In genomic region chr1:53875919-53876318, GRCm38 (mm10) we compare ENCODE assay signal across 14 mouse cellular contexts.
DNase-seq lines count a peak whose midpoint lies in the region; ATAC-seq and TF ChIP-seq lines count a peak whose summit lies in the region.
"Had no signal": no experiment of that assay in that cellular context is flagged by ENCODE, and none has a peak within 500 bp of the region (broad histone marks: within the 10 kb centered on the region; RNA-seq: fewer than 3 reads in every experiment).

No protein-coding gene starts in this region.

- 26% methylated on average over 5 of the region's 5 CpGs for WGBS in spleen, adult 2 months
- 90% methylated on average over 5 of the region's 5 CpGs for WGBS in intestine, embryonic 16.5 days

- H3K27ac ChIP-seq in spleen, adult 2 months (ENCODE audit: insufficient read depth, low read length) = 0 out of 2 replicates have a peak overlapping the region, but pooled peaks have one; percentile 13
- no peak overlapping the region for H3K27ac ChIP-seq in intestine, embryonic 16.5 days (ENCODE audit: low read length)
- H3K27ac ChIP-seq: embryonic facial prominence, embryonic 12.5 days; stomach, embryonic 15.5 days had no signal

- no peaks in the 10 kb centered on the region for H3K9me3 ChIP-seq in intestine, embryonic 16.5 days (ENCODE audit: control insufficient read depth, low read length)
- H3K9me3 ChIP-seq: embryonic facial prominence, embryonic 12.5 days; stomach, embryonic 15.5 days had no signal

- no peak overlapping the region for H3K4me2 ChIP-seq in intestine, embryonic 16.5 days (ENCODE audit: low read depth, low read length)
- H3K4me2 ChIP-seq: embryonic facial prominence, embryonic 12.5 days; lung, embryonic 14.5 days; stomach, embryonic 15.5 days had no signal

- no peak overlapping the region for H3K4me3 ChIP-seq in spleen, adult 2 months (ENCODE audit: extremely low read depth, insufficient read depth, insufficient read length)
- no peak overlapping the region for H3K4me3 ChIP-seq in intestine, embryonic 16.5 days (ENCODE audit: low read length)
- H3K4me3 ChIP-seq: embryonic facial prominence, embryonic 12.5 days; stomach, embryonic 15.5 days had no signal

- DNase-seq in spleen, adult 2 months (ENCODE audit: low read depth in 1 of 2, low spot score in 2 of 2) = peak; percentile 35 to 37
- DNase-seq in spleen, postnatal 10 days (ENCODE audit: low spot score in 2 of 2) = no peak
- peak; percentile 44 for DNase-seq in splenic B cell, adult 2 months (ENCODE audit: low read depth, low spot score)
- DNase-seq in frontal cortex, postnatal 10 days (ENCODE audit: low spot score in 2 of 2) = no peak
- DNase-seq: adrenal gland, adult 8-10 months; cerebellum, postnatal 10 days; kidney, adult 9 months; lung, embryonic 14.5 days had no signal

- ATAC-seq in common myeloid progenitor, adult 5-6 weeks (replicated peaks; ENCODE audit: low read depth, poor library complexity, severe bottlenecking) = peak; percentile 82
- no peak for ATAC-seq in monocyte, adult 5-6 weeks (replicated peaks; ENCODE audit: insufficient number of reproducible peaks, low FRiP score, low TSS enrichment, poor library complexity, severe bottlenecking)
- ATAC-seq in intestine, embryonic 16.5 days = no peak
- ATAC-seq: Patski had no signal

- no peak for TF ChIP-seq CTCF in spleen, adult 2 months (IDR thresholded peaks at IDR 0.05; ENCODE audit: extremely low read depth, insufficient read depth, insufficient read length, insufficient replicate concordance)

- TF ChIP-seq POLR2A in spleen, adult 2 months (IDR thresholded peaks at IDR 0.05; ENCODE audit: low read depth, low read length) = no peak

- no peak overlapping the region for H3K9ac ChIP-seq in intestine, embryonic 16.5 days (ENCODE audit: low read depth, low read length)
- H3K9ac ChIP-seq: embryonic facial prominence, embryonic 12.5 days; lung, embryonic 14.5 days; stomach, embryonic 15.5 days had no signal

- no peaks in the 10 kb centered on the region for H3K36me3 ChIP-seq in spleen, adult 2 months (ENCODE audit: control insufficient read depth, insufficient read depth, low read length)
- H3K36me3 ChIP-seq in splenic B cell, adult 2 months (ENCODE audit: control insufficient read depth, insufficient read depth, low read length, poor library complexity, severe bottlenecking) = no peaks in the 10 kb centered on the region
- no peaks in the 10 kb centered on the region for H3K36me3 ChIP-seq in intestine, embryonic 16.5 days (ENCODE audit: control insufficient read depth, insufficient read depth, low read length)
- H3K36me3 ChIP-seq: embryonic facial prominence, embryonic 12.5 days; stomach, embryonic 15.5 days had no signal

- peaks cover 6% of the 10 kb centered on the region; the same call in 1 of the 2 replicates for H3K4me1 ChIP-seq in spleen, adult 2 months (ENCODE audit: control insufficient read depth, insufficient read depth, insufficient read length)
- no peaks in the 10 kb centered on the region for H3K4me1 ChIP-seq in intestine, embryonic 16.5 days (ENCODE audit: control insufficient read depth, insufficient read depth, low read length)
- H3K4me1 ChIP-seq: embryonic facial prominence, embryonic 12.5 days; stomach, embryonic 15.5 days had no signal

- H3K27me3 ChIP-seq in spleen, adult 2 months (ENCODE audit: control insufficient read depth, insufficient read depth, low read length) = no peaks in the 10 kb centered on the region
- H3K27me3 ChIP-seq in splenic B cell, adult 2 months (ENCODE audit: control insufficient read depth, insufficient read depth, low read length, poor library complexity, severe bottlenecking) = no peaks in the 10 kb centered on the region
- no peaks in the 10 kb centered on the region for H3K27me3 ChIP-seq in intestine, embryonic 16.5 days (replicated peaks; ENCODE audit: control insufficient read depth, insufficient read depth, low read length)
- H3K27me3 ChIP-seq: embryonic facial prominence, embryonic 12.5 days; Patski; stomach, embryonic 15.5 days had no signal

Comparison
In these comparisons a context has a peak if more than half of its experiments do, and no peak if none do; other contexts are left out.
1. DNase-seq: peak in spleen, adult 2 months (2 of 2) and splenic B cell, adult 2 months (single experiment); none in spleen, postnatal 10 days (0 of 2) and frontal cortex, postnatal 10 days (0 of 2).